Mouse (Mus musculus): ENCODE measurements around the gene Slc16a6.

DNA sequence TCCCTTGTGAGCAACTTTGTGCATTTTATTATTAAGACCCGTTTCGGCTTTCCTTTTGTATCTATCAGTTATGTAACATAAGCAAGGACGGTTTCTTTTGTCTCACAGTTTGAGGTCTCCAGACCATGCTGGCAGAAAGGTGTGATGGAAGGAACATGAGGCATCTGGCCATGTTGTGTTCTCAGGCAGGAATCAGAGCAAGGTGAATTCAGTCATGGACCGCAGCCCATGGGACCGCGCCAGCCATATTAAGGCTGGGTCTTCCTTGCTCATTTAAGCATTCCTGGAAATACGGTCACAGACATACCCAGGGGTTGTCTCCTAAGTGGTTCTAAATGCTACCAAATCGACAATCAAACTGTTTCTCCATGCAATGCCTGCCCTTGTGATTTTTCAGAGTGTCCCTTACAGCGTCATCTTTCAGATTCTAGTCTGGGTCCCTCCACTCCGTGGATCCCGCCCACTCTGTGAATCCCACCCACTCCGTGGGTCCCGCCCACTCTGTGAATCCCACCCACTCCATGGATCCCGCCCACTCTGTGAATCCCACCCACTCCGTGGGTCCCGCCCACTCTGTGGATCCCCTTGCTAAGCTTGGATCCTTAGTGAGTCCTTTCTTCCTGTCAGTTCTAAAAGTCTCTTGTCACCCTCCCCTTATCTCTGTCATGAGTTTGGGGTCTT is 39.7 kb upstream of the Slc16a6 start:
- TF ChIP-seq GATA1 (IDR thresholded peaks at IDR 0.05; ENCODE audit: borderline replicate concordance, low read length) (no peak), FLI1 (IDR thresholded peaks at IDR 0.05; ENCODE audit: low read length) (no peak)
